Mouse (Mus musculus) thymus, postnatal 10 days (tissue): Measurements from ENCODE around the gene Zfp385a.

Experiments
- DNase-seq, 2 experiments: peaks; one replicate each; pipeline ENCODE4 v3.0.0; 2021; ENCODE audit warnings: low spot score in 2 of 2

The Zfp385a gene

GRCm38 (mm10) chr15:103338829-103339165, 1.1 kb downstream of the Zfp385a start:
- no peak for DNase-seq

- DNase-seq = no peak
Measured at GRCm38 (mm10) chr15:103336996-103337667, 2.8 kb downstream of the Zfp385a start.

- no peak for DNase-seq
Measured at GRCm38 (mm10) chr15:103335488-103336235, 4.2 kb downstream of the Zfp385a start.

GRCm38 (mm10) chr15:103335040-103335439, 4.9 kb downstream of the Zfp385a start:
- no peak for DNase-seq

GRCm38 (mm10) chr15:103334194-103334593, 5.7 kb downstream of the Zfp385a start:
- no peak for DNase-seq

GRCm38 (mm10) chr15:103333738-103334137, 6.2 kb downstream of the Zfp385a start:
- DNase-seq = no peak

GRCm38 (mm10) chr15:103333081-103333615, 6.7 kb downstream of the Zfp385a start:
- DNase-seq = no peak

- DNase-seq = peak; percentile 69 to 81
Measured at GRCm38 (mm10) chr15:103323455-103324247, 16.2 kb downstream of the Zfp385a start.

GRCm38 (mm10) chr15:103323070-103323454, 16.8 kb downstream of the Zfp385a start:
- no peak for DNase-seq

GRCm38 (mm10) chr15:103322396-103322795, 17.5 kb downstream of the Zfp385a start:
- no peak for DNase-seq

GRCm38 (mm10) chr15:103321076-103321475, 18.8 kb downstream of the Zfp385a start:
- no peak for DNase-seq

- DNase-seq = no peak
Measured at GRCm38 (mm10) chr15:103318201-103318816, 21.6 kb downstream of the Zfp385a start.

GRCm38 (mm10) chr15:103317731-103318130, 22.2 kb downstream of the Zfp385a start:
- DNase-seq = no peak

GRCm38 (mm10) chr15:103317120-103317519, 22.8 kb downstream of the Zfp385a start:
- no peak for DNase-seq

- no peak for DNase-seq
Measured at GRCm38 (mm10) chr15:103315979-103316776, 23.7 kb downstream of the Zfp385a start.

GRCm38 (mm10) chr15:103315011-103315502, 24.8 kb downstream of the Zfp385a start:
- no peak for DNase-seq

- no peak for DNase-seq
Measured at GRCm38 (mm10) chr15:103314181-103314580, 25.7 kb downstream of the Zfp385a start.

- DNase-seq = peak in 1 of 2 experiments; percentile 66
Measured at GRCm38 (mm10) chr15:103313495-103314095, 26.3 kb downstream of the Zfp385a start.

GRCm38 (mm10) chr15:103310365-103310910, 29.5 kb downstream of the Zfp385a start, which contains the start of gene Gpr84:
TSS of gene Gpr84 (minus strand) at chr15:103310612.
- no peak for DNase-seq
